Mouse (Mus musculus) liver, postnatal 0 days (tissue): ENCODE data around the gene Brf1.

ENCODE experiments used
- CTCF ChIP-seq: sonication (generic); IDR thresholded peaks from 2 replicates; pipeline ENCODE4 v1.5.1; 2016; ENCODE audit warnings: antibody characterized with exemption, low read depth
- EP300 ChIP-seq: IDR thresholded peaks from 2 replicates; pipeline ENCODE4 v1.6.1; 2016; ENCODE audit warnings: antibody characterized with exemption, low read depth, mild to moderate bottlenecking

DNA sequence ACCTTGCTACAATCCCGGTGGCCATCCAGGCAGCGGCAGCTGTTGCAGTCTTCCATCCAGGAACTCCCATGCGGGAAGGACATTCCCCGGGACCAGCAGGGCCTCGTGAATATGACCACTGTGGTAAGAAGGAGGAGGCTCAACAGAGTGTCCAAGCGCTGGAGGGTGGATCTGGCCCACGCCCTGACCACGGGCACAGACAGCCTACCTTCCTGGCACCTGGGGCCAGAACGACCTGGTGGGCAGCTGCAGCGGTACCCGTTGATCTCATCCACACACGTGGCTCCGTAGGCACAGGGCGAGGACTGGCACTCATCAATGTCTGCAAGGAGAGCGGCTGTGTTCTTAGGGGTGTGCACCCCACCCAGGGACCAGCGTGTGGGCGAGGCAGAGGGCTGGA, 88.8 kb downstream of the Brf1 start:
- TF ChIP-seq EP300 (no peak), CTCF (no peak)
